Mouse (Mus musculus) left cerebral cortex, adult 18-20 months (tissue): ENCODE measurements around the gene Thbs2. TPM values are rescaled to one million over a fixed set of nuclear protein-coding genes. Genes with fewer than 3 reads are reported as not detected.
"Not testable (repeated sequence)": the region's sequence is repeated elsewhere in the genome, so short reads cannot be mapped to it uniquely, and the experiment has no call there.

Source experiments
- DNase-seq, 2 experiments: peaks; one replicate each; pipeline ENCODE4 v3.0.0; 2021 to 2022; ENCODE audit warnings: low spot score in 2 of 2, mixed read lengths in 1 of 2
- total RNA-seq, 2 experiments: library from RNA; stranded (reverse); gene quantifications; 2 replicates each; pipeline ENCODE4 v1.2.3; 2021

The Thbs2 gene
- total RNA-seq, 2 experiments from 2014 or later = 4.6 to 5.6 TPM

DNA sequence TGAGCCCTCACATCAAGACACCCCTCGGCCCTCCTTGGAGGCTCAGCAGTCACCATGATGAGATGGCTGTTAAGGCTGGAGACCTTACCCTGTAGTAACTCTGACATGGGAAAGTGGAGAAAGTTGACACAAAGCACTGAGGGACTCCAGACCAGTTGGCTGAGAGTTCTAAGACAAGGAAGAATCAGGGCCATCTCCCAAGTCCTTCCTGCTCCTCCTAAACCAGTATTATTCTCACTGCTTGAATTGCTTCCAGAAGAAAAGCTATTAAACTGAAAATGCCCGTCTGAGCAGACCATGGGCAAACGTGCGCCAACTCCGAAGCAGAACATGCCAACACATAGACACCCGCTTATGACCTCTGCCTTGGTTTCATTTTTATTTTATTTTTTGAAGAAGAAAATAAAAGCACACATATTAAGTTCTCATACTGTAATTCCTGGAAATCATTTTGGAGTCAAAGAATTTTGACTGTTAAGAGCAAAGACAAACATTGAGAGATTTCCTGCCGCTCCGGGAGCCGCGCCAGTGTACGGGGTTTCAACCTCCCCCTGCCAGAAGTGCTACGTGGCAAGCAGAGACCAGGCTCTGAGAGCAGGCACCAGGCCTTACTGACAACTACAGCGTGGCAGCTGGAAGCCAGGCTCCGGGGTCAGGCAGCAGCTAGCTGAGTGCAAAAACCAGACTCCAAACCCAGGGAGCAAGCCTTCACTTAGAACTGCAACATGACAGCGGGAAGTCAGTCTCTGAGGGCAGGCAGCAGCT is 53.5 kb downstream of the Thbs2 start:
- no peak for DNase-seq

DNA sequence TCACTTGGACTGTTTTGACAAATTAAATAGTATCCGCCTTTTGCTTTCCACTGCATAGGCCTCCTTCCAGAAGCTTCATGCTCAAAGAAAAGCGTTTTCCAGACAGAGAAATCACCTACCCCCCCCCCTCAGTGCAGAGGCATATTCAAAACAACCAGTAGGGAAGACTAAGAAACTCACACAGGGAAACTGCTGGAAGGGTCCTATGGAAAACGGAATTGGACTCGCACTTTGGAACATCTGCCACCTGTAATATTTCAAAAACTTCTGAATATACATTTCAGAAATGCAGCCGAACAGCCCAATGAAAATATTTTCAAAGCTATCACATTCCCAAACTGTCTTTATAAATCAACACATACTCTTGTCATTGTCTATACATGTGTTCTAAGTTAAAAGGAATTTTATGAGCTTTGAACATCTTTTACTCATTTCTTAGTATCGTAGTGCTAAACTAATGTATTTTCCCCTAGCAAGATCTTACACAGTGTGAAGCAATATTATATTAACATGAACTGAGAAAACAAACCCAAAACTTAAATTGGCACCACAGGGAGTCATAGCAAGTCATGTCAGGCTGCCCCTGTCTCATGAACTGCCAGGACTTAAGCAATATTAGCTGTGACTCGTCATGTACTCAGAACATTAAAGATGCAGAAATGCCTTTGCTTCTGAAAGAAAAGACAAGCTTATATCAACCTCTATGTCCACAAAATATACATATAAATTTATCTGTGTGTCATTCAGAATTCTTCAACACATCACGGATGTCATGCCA is 58.3 kb downstream of the Thbs2 start:
- no peak for DNase-seq

DNA sequence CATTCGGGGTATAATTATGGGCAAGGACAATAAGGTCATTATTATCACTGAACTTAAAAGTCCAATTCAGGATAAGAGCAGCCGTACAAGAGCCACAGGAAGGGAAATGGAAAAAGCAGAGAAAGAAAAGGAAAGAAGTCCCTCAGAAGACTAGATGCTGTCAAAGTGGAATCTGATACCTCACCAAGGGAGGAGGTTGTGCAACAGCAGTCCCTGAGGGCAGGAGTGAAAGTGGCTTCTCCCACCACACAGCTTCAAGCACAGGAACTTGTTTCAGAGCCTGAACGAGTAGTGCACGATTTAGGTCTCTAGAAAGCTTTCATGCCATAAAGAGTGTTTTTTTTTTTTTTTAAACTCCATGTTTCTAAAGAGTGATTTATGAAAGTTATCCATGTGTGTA is 65.1 kb downstream of the Thbs2 start:
- DNase-seq = no peak

DNA sequence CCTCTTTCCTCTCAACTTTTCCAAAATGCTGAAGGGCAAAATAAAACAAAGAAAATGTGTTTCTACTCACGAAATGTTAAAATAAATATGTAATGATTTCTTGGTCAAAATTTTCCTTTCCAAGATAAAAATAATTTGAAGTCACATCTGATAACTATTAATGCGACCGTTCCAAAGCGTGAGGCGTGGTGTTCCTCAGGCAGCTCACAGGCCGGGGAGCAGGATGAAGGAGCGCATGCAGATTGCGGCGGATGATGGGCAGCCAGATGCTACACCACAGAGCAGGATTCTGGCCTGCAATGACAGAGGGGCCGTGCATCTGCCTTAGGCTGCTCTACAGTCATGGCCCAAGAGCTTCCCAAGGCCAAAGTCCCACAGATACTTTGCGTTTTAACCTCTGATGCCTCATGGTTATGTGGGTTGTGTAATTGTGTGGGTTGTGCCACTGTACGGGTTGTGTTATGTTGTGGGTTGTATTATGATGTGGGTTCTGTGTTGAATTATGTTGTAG is 66.2 kb downstream of the Thbs2 start:
- no peak for DNase-seq

DNA sequence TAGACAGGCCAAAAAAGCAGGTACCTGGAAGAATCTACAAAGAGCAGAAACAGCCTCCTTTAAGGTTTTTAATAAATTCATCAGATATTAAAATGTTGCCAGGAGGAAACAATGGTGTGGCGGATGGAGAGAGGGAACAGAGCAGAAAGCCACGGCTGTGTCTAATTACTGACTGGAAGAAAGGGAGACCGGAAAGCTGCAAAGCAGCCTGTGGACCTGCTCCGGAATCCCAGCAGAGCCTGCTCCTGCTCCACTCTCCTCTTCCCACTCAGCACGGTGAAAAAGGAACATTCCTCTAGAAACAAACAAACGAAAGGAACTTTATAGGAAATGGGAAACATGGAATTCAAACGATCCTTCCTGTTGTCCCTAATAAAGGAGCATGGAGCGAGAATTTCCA is 69.6 kb downstream of the Thbs2 start:
- no peak for DNase-seq

DNA sequence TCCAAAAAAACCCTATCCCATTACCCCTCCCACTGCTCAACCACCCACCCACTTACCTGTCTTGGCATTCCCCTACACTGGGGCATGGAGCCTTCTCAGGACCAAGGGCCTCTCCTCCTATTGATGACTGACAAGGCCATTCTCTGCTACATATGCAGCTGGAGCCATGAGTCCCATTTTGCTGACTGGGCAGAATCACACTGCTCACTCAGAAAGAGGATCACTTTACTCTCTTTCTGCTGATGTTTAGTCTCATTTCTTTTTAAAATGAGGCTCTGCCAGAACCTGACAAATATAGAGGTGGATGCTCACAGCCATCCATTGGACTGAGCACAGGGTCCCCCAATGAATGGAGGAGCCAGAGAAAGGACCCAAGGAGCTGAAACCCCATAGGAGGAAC is 73.0 kb downstream of the Thbs2 start:
- not testable (repeated sequence) for DNase-seq

DNA sequence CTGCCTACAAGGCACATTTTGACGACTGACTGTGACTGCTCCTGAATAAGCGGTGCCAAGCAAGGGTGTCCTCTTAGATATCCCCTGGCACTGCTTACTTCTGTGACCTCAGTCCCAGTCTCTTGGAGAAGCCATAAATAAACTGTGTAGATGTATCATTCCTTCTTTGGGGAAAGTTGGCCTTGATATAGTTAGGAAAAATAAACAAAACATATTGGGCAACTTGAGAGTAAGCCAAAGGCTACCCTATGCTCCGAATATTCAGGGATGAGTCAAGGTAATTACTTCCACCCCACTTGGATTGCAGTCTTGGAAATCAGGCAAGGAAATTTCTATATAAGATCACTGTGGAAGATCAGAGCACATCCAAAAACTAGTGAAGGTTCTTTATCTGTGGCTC is 74.0 kb downstream of the Thbs2 start:
- DNase-seq = no peak

DNA sequence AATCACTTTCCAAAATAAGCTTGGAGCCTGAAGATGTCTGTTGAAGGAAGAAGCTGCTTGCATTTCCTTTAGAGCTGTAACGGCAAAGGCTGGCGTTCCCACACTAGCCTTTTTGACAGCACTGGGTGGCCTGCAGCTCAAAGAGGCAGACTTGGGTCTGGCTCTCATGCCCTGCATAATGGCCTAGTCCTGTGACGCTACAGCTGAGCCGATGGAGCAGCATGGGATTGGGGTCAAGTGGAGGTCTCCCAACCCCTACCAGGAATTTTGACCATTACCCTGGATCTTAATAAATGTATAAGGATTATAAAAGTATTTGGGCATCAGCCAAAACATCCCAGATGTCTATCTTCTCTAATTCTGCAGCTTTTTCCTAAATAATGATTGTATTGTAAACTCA is 75.0 kb downstream of the Thbs2 start:
- DNase-seq = no peak

Other genes starting within 250 kb of the Thbs2 start
- gene Wdr27, start 248.9 kb upstream of the Thbs2 start, total RNA-seq = 1 to 10 TPM; 3.0 to 3.9 TPM
- 10 to 100 TPM; 12.2 to 14.9 TPM for gene 1600012H06Rik, start 248.9 kb upstream of the Thbs2 start, total RNA-seq